Mouse (Mus musculus): ENCODE data around the gene Tor4a. TPM values are rescaled to one million over a fixed set of nuclear protein-coding genes. Genes with fewer than 3 reads are reported as not detected.

Gene Tor4a
- polyA plus RNA-seq, 1 experiment from 2014 or later: 5.5 TPM

DNA sequence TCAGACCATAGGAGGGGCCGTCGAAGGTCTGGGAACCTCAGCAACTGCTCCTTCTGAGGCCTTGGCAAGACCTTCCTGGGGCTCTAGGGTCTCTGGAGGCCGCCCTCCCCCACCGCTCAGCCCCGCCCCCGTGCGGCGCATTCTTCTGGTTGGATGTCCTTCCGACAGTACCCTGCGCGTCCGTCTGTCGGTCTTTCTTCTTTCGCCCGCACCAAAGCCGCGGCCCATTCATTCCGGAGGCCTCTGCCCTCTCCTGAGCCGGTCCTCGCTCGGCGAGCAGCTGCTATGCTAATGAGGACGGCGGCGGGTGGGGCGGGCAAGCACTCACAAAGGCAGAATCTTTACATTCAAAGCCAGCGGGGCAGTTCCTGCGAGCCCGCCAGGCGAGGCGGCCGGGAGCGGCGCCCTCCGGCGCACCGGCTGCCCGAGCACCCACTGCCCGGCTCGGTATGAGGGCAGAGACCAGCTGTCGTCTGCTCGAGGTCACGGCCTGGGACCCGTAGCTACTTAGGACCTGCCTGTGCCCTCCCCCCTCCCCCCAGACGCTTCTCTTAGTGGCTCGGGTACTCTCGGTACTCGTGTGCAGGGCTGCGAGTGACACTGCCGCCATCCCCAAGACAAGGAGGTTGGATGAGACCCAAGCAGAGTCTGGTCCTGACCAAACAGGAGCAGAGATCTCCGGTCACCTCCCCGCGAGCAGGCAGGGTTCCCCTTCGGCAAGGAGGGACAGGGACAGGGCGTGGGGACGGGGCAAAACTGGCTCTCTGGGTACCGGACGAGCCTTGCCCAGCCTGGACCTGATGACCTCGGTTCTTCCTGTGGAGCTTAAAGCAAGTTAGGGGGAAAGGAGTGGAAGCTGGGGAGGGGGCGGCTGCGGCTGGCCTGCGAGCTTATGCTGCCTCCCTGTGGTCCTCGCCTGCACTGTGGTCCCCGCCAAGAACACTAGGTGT is 10.8 kb downstream of the Tor4a start:
- Histone ChIP-seq H3K4me2 (peak overlapping the region; percentile 82), H3K4me3 (replicated peaks) (peak overlapping the region; percentile 58), H3K36me3 (no peaks in the 10 kb centered on the region), H3K9me3 (replicated peaks) (no peaks in the 10 kb centered on the region), H3K27me3 (peaks cover 67% of the 10 kb centered on the region), H3K9ac (peak overlapping the region; percentile 69), H3K4me1 (replicated peaks) (peaks cover 37% of the 10 kb centered on the region), H3K27ac (no peak overlapping the region)
- peak; percentile 16 for ATAC-seq (ENCODE audit: low read depth)
- WGBS (ENCODE audit: insufficient replicate concordance): 2% methylated on average over 64 of the region's 64 CpGs
- no peak for DNase-seq

DNA sequence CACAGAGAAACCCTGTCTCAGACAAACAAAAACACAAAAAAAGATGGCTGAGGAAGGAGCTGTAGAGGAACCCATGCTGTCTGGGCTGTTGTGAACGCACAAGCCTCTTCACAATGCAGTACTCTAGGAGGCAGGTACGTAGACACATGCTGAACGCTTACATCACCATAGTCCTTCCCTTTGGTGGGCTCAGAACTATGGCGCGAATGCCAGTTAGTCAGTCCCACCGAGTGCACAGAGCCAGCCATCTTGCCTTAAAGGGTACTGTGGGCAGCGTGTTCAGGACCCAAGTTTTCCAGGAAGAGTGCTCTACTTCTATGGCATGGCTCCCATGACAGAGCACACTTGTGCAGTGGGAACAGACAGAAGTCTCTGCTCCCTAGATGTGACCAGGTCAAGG is 12.2 kb downstream of the Tor4a start:
- WGBS (ENCODE audit: insufficient replicate concordance): 81% methylated on average over 7 of the region's 7 CpGs
- ATAC-seq (ENCODE audit: low read depth): no peak
- H3K4me1 ChIP-seq (replicated peaks): peaks cover 49% of the 10 kb centered on the region

DNA sequence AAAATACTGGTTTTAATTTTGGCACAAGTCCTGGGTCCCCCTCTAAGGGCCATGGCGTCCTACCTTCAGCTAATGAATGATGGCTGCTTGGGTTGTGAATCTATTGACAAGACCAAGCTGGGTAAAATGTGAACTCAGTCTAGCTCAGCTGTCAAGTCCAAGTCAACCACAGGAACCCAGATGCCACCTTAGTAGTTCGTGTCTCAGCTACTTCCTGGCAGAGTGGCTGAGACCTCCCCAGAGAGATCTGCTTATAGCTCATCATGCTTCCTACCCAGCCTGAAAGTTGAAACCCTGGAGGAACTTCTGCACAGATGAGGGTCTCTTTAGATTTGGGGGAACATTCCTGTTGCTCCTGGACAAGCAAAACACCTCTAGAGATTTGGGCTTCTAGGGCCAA is 13.3 kb downstream of the Tor4a start:
- WGBS (ENCODE audit: insufficient replicate concordance): 57% methylated on average over 2 of the region's 2 CpGs
- no peak for DNase-seq
- H3K36me3 ChIP-seq: no peaks in the 10 kb centered on the region
- no peak overlapping the region for H3K4me2 ChIP-seq
- ATAC-seq (ENCODE audit: low read depth): no peak
- H3K4me3 ChIP-seq (replicated peaks): no peak overlapping the region
- no peaks in the 10 kb centered on the region for H3K9me3 ChIP-seq (replicated peaks)
- H3K4me1 ChIP-seq (replicated peaks): peaks cover 56% of the 10 kb centered on the region
- H3K9ac ChIP-seq: no peak overlapping the region
- H3K27me3 ChIP-seq: peaks cover 92% of the 10 kb centered on the region
- H3K27ac ChIP-seq: no peak overlapping the region

More for the DNA sequence above, 12.2 kb downstream of the Tor4a start:
- H3K27me3 ChIP-seq: peaks cover 80% of the 10 kb centered on the region
- no peak overlapping the region for H3K4me2 ChIP-seq
- H3K9ac ChIP-seq: no peak overlapping the region
- no peak for DNase-seq
- H3K4me3 ChIP-seq (replicated peaks): no peak overlapping the region
- H3K9me3 ChIP-seq (replicated peaks): no peaks in the 10 kb centered on the region
- no peak overlapping the region for H3K27ac ChIP-seq
- H3K36me3 ChIP-seq: no peaks in the 10 kb centered on the region

DNA sequence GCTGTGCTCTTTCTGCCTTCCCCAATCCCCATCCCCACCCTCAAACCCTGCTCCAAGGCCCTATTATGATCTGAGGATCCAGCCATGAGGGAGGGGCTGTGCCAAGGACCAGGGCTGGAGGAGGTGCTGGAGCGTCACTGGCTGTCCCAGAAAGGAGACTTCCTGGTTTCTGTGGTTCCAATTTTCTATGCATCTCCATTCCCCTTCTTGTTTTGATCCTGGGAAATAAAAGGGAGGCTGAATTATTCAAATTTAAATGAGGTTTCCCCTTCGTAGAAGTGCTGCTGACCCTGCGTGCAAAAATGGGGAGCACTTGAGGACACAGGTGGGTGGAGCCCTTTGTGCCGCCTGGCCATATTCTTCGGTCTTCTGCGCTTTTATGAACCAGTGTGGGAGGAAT is 14.0 kb downstream of the Tor4a start:
- H3K9ac ChIP-seq: 0 out of 2 replicates have a peak overlapping the region, but pooled peaks have one; percentile 2
- H3K4me3 ChIP-seq (replicated peaks): peak overlapping the region; percentile 30
- H3K4me1 ChIP-seq (replicated peaks): peaks cover 63% of the 10 kb centered on the region
- H3K27me3 ChIP-seq: peaks cover 96% of the 10 kb centered on the region
- H3K27ac ChIP-seq: no peak overlapping the region
- no peaks in the 10 kb centered on the region for H3K36me3 ChIP-seq
- ATAC-seq (ENCODE audit: low read depth) (no peak), DNase-seq (no peak)
- no peaks in the 10 kb centered on the region for H3K9me3 ChIP-seq (replicated peaks)
- H3K4me2 ChIP-seq: peak overlapping the region; percentile 98
- 36% methylated on average over 6 of the region's 6 CpGs for WGBS (ENCODE audit: insufficient replicate concordance)

DNA sequence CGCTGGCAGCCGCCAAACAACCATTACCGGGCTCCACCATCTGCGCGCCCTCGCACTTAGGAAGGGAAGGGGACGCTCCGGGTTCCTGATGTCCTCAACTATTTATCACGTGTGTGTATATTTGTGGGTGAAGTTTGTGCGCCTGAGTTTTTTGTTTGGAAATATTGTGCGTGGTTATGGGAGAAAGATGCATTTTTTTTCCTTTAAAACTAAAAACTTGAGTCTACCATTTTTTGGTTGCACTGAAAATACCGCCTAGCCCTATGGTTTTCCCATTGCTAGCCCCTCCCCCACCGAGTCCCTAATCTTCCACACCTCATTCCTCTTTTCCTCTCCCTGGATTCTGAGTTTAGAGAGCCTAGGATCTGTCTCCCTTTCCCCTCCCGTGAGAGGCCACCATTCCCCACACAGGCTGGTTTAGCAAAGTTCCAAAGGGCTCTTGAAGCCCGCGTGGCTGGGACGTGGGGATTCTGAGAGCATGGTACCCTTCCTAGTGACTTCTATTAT is 14.7 kb downstream of the Tor4a start:
- ATAC-seq (ENCODE audit: low read depth): 0 out of 2 replicates have a peak, but pooled peaks have one; percentile 17
- peak overlapping the region; percentile 77 for H3K9ac ChIP-seq
- H3K4me2 ChIP-seq: peak overlapping the region; percentile 98
- no peaks in the 10 kb centered on the region for H3K36me3 ChIP-seq
- H3K27ac ChIP-seq: peak overlapping the region; percentile 86
- peaks cover 97% of the 10 kb centered on the region for H3K27me3 ChIP-seq
- peak overlapping the region; percentile 70 for H3K4me3 ChIP-seq (replicated peaks)
- H3K9me3 ChIP-seq (replicated peaks): no peaks in the 10 kb centered on the region
- DNase-seq: no peak
- peaks cover 70% of the 10 kb centered on the region for H3K4me1 ChIP-seq (replicated peaks)
- WGBS (ENCODE audit: insufficient replicate concordance): 2% methylated on average over 17 of the region's 17 CpGs

DNA sequence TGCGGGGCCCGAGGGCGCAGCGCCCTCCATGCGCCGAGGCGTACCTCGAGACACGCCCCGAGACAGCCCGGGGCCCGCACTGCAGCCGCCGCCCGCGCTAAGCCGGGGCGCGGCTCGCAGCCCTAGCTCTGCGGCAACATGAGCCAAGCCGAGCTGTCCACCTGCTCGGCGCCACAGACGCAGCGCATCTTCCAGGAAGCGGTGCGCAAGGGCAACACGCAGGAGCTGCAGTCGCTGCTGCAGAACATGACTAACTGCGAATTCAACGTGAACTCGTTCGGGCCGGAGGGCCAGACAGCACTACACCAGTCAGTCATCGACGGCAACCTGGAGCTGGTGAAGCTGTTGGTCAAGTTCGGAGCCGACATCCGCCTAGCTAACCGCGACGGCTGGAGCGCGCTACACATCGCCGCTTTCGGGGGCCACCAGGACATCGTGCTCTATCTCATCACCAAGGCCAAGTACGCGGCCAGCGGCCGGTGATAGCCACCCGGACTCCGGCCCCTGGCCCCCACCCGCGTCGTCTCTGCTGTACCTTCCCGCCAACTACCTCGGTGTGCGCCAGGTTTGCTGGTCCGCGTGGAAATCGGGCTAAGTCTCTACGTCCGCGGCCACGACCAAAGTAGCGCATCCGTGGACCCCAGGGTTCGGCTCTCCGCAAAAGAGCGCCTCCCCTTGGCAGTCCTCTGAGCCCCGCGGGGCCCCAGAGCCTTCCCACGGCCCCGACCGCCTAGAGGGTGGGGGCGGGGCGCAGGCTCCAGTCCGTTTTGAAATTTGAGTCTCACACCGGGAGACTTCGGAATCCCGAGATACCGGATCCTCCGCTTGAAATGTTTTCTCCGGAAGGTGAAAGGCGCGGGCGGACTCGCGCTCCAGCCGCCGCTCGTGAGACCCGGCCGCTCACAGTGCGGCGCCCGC is 15.5 kb downstream of the Tor4a start:
- DNase-seq: peak; percentile 50
- peaks cover 95% of the 10 kb centered on the region for H3K27me3 ChIP-seq
- peaks cover 73% of the 10 kb centered on the region for H3K4me1 ChIP-seq (replicated peaks)

DNA sequence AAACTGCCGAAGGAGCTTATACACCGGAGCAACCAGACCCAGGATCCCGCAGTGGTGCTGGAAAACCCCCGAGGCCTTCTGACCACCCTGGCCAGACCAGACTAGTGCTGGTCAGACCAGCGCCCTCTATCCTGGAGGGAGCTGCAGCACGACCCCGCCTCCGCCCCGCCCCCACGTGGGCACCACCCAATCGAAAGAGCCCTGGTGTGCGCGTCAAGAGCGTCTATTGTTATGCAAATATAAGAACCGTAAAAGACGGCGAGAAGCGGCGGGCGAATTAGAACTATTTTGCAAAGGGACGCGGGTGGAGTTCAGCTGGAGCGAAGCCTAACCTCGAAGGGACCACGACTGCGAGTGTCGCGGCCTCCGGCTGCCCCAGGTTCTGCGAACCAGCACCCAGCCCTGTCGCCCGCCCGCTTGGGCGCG is 16.2 kb downstream of the Tor4a start, which contains the start of gene Nrarp:
TSS of gene Nrarp (plus strand) at position 281 of the 426 bp plus-strand sequence.
- Histone ChIP-seq H3K4me1 (replicated peaks) (peaks cover 73% of the 10 kb centered on the region), H3K4me2 (peak within 1 kb of the TSS; percentile 98), H3K9me3 (replicated peaks) (no peaks in the 10 kb centered on the region), H3K36me3 (no peaks in the 10 kb centered on the region), H3K9ac (peak within 1 kb of the TSS; percentile 77), H3K4me3 (replicated peaks) (peak within 1 kb of the TSS; percentile 70), H3K27me3 (peaks cover 88% of the 10 kb centered on the region), H3K27ac (peak within 1 kb of the TSS; percentile 86)
- ATAC-seq (ENCODE audit: low read depth): peak; percentile 80
- under 1% methylated on average over 35 of the region's 35 CpGs for WGBS (ENCODE audit: insufficient replicate concordance)
- peak; percentile 84 for DNase-seq

More for the DNA sequence above, 15.5 kb downstream of the Tor4a start:
- WGBS (ENCODE audit: insufficient replicate concordance): under 1% methylated on average over 100 of the region's 100 CpGs
- peak overlapping the region; percentile 86 for H3K27ac ChIP-seq
- H3K4me2 ChIP-seq: peak overlapping the region; percentile 98
- peak overlapping the region; percentile 77 for H3K9ac ChIP-seq
- no peaks in the 10 kb centered on the region for H3K9me3 ChIP-seq (replicated peaks)
- H3K36me3 ChIP-seq: no peaks in the 10 kb centered on the region
- H3K4me3 ChIP-seq (replicated peaks): peak overlapping the region; percentile 70
- peak; percentile 81 for ATAC-seq (ENCODE audit: low read depth)

DNA sequence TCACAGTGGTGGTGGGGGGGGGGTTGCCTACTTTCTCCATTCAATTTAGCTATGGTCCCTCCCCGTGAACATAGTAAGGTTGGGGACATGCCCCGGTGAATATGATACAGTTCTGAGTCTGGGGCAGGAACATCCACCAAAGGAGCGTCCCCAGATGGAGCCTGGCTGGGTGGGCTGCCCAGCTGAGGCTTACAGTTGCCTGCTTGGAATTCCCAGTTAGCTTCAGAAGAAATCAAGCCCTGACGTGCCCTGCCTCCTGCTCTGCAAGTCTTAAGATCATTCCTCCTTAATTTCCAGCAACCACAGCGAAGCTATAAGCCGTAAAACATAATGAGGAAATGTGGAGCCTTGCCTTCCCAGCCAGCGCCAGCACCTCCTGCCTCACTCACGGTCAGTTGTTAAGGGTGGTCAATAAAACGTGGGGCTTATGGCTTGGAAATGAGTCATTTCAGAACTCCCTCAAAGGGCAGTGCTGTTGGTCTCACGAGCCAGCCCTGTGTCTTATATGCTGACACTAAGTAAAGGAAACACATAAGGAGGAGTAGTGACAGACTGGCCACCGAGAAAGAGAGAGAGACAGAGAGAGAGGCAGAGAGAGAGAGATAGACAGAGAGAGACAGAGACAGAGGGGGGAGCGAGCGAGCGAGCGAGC is 17.0 kb downstream of the Tor4a start:
- WGBS (ENCODE audit: insufficient replicate concordance): 57% methylated on average over 15 of the region's 15 CpGs
- no peak for ATAC-seq (ENCODE audit: low read depth)
- no peaks in the 10 kb centered on the region for H3K9me3 ChIP-seq (replicated peaks)
- DNase-seq: no peak
- no peak overlapping the region for H3K27ac ChIP-seq
- peak overlapping the region; percentile 70 for H3K4me3 ChIP-seq (replicated peaks)
- H3K36me3 ChIP-seq: no peaks in the 10 kb centered on the region
- H3K9ac ChIP-seq: no peak overlapping the region
- peaks cover 77% of the 10 kb centered on the region for H3K4me1 ChIP-seq (replicated peaks)
- peaks cover 80% of the 10 kb centered on the region for H3K27me3 ChIP-seq
- H3K4me2 ChIP-seq: peak overlapping the region; percentile 98

DNA sequence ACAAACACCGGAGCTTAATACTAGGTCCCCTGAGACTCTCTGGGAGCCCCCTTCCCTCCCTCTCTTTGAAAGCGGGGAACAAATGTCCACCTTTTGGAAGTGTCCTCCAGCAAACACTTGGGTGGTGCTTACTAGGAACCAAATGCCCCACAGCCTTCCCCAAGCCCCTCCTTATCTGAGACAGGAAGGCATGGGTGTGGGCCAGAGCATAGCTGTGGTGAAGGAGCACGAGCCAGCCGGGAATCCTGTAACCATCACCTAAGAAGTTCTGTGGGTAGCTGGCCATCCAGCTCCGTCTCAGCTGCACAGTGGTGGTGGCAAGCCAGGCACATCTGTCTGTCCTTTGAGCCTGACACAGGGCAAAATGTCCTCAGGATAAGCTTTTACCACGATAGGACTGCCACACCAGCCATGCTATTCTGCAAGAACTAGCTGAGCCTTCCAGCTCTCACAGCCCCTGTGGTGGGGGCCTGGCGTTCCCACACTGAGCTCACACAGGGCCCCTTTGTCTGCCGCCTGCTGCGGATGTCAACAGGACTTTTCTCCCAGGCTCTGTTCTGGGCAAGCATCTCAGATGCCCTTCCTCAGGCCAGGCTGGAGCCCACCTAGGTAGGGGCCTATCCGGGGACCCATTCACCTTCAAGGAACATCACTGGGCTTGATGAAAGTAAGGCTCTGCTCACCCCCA is 18.3 kb downstream of the Tor4a start:
- H3K27ac ChIP-seq: no peak overlapping the region

DNA sequence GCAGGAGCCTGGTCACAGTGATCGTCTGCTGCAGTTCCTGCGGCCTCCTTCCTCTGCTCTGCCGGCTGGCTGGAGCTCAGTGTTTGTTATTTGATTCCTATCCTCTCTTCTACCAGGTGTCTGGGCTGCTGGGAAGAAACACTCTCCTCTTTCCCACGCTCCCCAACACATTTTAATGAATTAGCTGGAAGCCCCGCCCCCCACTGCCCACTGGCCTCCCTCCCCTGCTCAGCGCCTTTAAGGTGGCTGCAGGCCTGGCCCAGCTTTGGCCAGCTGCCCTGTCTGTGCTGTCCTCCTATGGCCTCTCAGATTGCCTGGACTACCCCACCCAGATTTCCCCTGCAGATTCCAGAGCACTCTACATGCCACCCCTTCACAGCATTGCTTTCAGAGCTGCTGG is 19.0 kb downstream of the Tor4a start:
- 53% methylated on average over 6 of the region's 6 CpGs for WGBS (ENCODE audit: insufficient replicate concordance)
- Histone ChIP-seq H3K9ac (no peak overlapping the region), H3K9me3 (replicated peaks) (no peaks in the 10 kb centered on the region), H3K4me2 (no peak overlapping the region), H3K27me3 (peaks cover 60% of the 10 kb centered on the region), H3K4me3 (replicated peaks) (no peak overlapping the region), H3K27ac (no peak overlapping the region), H3K36me3 (no peaks in the 10 kb centered on the region), H3K4me1 (replicated peaks) (peaks cover 93% of the 10 kb centered on the region)
- ATAC-seq (ENCODE audit: low read depth) (no peak), DNase-seq (no peak)

More for the DNA sequence above, 18.3 kb downstream of the Tor4a start:
- Histone ChIP-seq H3K9ac (no peak overlapping the region), H3K36me3 (no peaks in the 10 kb centered on the region), H3K4me1 (replicated peaks) (peaks cover 90% of the 10 kb centered on the region), H3K27me3 (peaks cover 67% of the 10 kb centered on the region), H3K4me3 (replicated peaks) (no peak overlapping the region), H3K4me2 (no peak overlapping the region), H3K9me3 (replicated peaks) (no peaks in the 10 kb centered on the region)
- ATAC-seq (ENCODE audit: low read depth) (no peak), DNase-seq (no peak)
- 34% methylated on average over 10 of the region's 10 CpGs for WGBS (ENCODE audit: insufficient replicate concordance)

All from liver, embryonic 13.5 days (tissue).